Mouse (Mus musculus) embryonic facial prominence, embryonic 11.5 days (tissue): ENCODE measurements around the gene Cadm2. TPM values are rescaled to one million over a fixed set of nuclear protein-coding genes. Genes with fewer than 3 reads are reported as not detected.

ENCODE experiments used
- ATAC-seq: fragments of 200-750 bp; cut with Nextera tagmentation; replicated peaks from 2 replicates; pipeline ENCODE4 v1.8.0; 2017; ENCODE audit warnings: low read depth; ENCODE audit not compliant: insufficient number of reproducible peaks, low FRiP score, low TSS enrichment
- DNase-seq: peaks from one replicate; pipeline ENCODE4 v3.0.0-alpha.2; 2015; ENCODE audit warnings: low spot score
- H3K27ac ChIP-seq: fragments of 300-500 bp; sonication (generic); replicated peaks from 2 replicates; pipeline ENCODE4 v1.5.1; 2014; ENCODE audit warnings: mild to moderate bottlenecking, low read depth, low read length, control low read depth
- H3K27me3 ChIP-seq: fragments of 300-500 bp; sonication (generic); 2 replicates; pipeline ENCODE4 v1.6.1; 2014; ENCODE audit warnings: mild to moderate bottlenecking, low read length, moderate library complexity, mixed read lengths; ENCODE audit not compliant: control insufficient read depth, insufficient read depth
- H3K36me3 ChIP-seq: fragments of 300-500 bp; sonication (generic); replicated peaks from 2 replicates; pipeline ENCODE4 v1.6.1; 2014; ENCODE audit warnings: low read depth, mild to moderate bottlenecking, low read length, moderate library complexity, mixed read lengths; ENCODE audit not compliant: control insufficient read depth, insufficient read depth
- H3K4me1 ChIP-seq: fragments of 300-500 bp; sonication (generic); 2 replicates; pipeline ENCODE4 v1.6.1; 2014; ENCODE audit warnings: low read length, mixed read lengths; ENCODE audit not compliant: control insufficient read depth, insufficient read depth
- H3K4me2 ChIP-seq: fragments of 300-500 bp; sonication (generic); 2 replicates; pipeline ENCODE4 v1.6.1; 2014; ENCODE audit warnings: low read depth, mild to moderate bottlenecking, control low read depth, low read length, moderate library complexity
- H3K4me3 ChIP-seq: fragments of 300-500 bp; sonication (generic); 2 replicates; pipeline ENCODE4 v1.5.1; 2014; ENCODE audit warnings: low read depth, low read length, control low read depth
- H3K9ac ChIP-seq: fragments of 300-500 bp; sonication (generic); replicated peaks from 2 replicates; pipeline ENCODE4 v1.6.1; 2014; ENCODE audit warnings: mild to moderate bottlenecking, control low read depth, low read length
- H3K9me3 ChIP-seq: fragments of 300-500 bp; sonication (generic); replicated peaks from 2 replicates; pipeline ENCODE4 v1.6.1; 2016; ENCODE audit warnings: mild to moderate bottlenecking, low read length, inconsistent platforms, mixed read lengths; ENCODE audit not compliant: control insufficient read depth
- WGBS: fragments of 180-500 bp; shearing (Covaris S2); extraction: QIAGEN DNeasy Blood & Tissue Kit; methylation state at CpG from one replicate; pipeline ENCODE4 v1.1.7; 2014; 5-methylcytosine and 5-hydroxymethylcytosine counted together
- polyA plus RNA-seq: library from polyadenylated mRNA; unstranded; fragments of >200 nt; fragmentation: Nextera tagmentation; extraction: Ambion mirVana; gene quantifications from 2 replicates; pipeline ENCODE4 v1.2.1, GENCODE M21; 2014

Cadm2 gene
- polyA plus RNA-seq, 1 experiment from 2014 or later, result 0.81 TPM

DNA sequence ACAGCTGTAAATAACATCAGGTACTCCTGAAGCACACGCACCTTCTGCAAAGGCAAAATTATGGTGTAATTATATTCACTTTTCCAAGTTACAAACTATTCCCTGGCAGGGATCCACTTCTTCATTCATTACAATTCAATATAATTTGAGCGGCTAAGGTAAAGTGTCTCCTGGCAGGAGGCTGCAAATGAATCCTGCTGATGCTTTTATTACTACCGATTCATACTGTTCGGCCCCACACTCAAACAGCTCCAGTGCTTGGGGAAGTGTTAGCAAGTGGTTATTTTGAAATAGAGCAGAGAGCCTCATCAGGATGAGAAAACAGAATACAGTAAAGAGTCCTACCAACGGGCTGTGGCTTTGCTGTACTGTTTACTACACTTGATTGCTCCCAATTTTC, 589.8 kb downstream of the Cadm2 start:
- WGBS, result 86% methylated on average over 5 of the region's 5 CpGs
- no peaks in the 10 kb centered on the region for H3K27me3 ChIP-seq
- no peak overlapping the region for H3K4me3 ChIP-seq
- no peak overlapping the region for H3K9ac ChIP-seq
- no peak overlapping the region for H3K27ac ChIP-seq
- H3K36me3 ChIP-seq, result no peaks in the 10 kb centered on the region
- no peak overlapping the region for H3K4me2 ChIP-seq
- H3K9me3 ChIP-seq, result no peaks in the 10 kb centered on the region
- H3K4me1 ChIP-seq, result no peaks in the 10 kb centered on the region
- ATAC-seq (no peak), DNase-seq (no peak)

DNA sequence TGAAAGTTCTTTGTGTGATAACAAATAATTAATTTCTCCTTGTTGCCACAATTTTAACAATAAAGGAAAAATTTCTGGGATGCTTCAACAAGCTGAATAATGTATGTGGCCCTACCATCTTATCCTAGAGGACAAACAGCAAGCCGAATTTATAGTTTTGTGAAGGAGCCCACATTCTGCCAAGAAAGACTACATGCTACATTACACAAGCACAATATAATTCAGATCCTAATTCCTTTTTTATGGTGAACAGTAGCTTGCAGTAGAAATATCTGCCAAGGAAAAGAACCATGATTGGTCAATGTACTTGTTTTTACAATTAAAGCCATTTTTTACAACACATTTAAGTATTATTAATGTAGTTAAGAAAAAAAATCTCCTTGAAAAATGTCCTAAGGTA, 600.9 kb downstream of the Cadm2 start:
- no peak for DNase-seq
- 94% methylated on average over 1 of the region's 1 CpGs for WGBS
- no peak overlapping the region for H3K27ac ChIP-seq
- no peak overlapping the region for H3K9ac ChIP-seq
- no peaks in the 10 kb centered on the region for H3K36me3 ChIP-seq
- no peak overlapping the region for H3K4me2 ChIP-seq
- ATAC-seq, result no peak
- no peaks in the 10 kb centered on the region for H3K9me3 ChIP-seq
- no peaks in the 10 kb centered on the region for H3K27me3 ChIP-seq
- H3K4me3 ChIP-seq, result no peak overlapping the region
- H3K4me1 ChIP-seq, result no peaks in the 10 kb centered on the region

DNA sequence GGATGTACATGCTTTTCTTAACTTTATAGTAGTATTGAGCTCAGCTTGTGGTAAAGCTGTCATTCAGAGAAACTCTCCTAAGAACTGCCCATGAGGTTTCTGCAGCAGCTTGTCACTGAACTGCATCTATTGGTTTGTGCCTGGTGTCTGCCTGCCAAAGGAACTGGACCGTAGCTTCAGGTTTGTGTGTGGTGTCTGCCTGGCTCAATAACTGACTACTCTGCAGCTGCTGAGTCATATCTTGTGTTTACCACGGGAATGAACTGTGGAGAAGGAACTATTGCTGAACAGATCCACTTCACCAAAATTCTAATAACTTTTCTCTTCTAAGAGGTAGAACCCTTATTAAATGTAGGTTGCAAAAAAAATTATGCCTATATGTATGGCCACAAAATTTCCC, 603.0 kb downstream of the Cadm2 start:
- WGBS, result 81% methylated on average over 2 of the region's 2 CpGs
- Histone ChIP-seq H3K4me1 (no peaks in the 10 kb centered on the region), H3K27ac (no peak overlapping the region), H3K4me3 (no peak overlapping the region), H3K9me3 (no peaks in the 10 kb centered on the region), H3K36me3 (no peaks in the 10 kb centered on the region), H3K4me2 (no peak overlapping the region), H3K27me3 (no peaks in the 10 kb centered on the region), H3K9ac (no peak overlapping the region)
- DNase-seq, result no peak
- no peak for ATAC-seq

DNA sequence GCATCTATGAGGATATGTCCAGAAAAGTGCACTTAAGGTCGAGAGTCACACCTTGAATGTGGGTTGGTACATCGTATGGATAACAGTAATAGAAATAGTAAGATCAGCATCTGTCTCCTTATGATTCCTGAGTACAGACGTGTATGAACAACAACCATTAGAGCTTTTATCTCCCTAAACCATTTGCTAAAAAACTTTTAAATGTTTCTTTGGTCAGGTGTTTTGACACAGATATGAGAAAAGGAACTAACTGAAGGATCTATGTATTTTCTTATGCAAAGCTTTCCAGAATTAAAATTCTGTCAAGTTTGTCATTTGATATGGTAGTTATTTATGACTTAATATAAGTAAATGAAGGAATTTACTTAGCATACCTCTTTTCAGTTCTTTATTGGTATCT, 617.5 kb downstream of the Cadm2 start:
- Histone ChIP-seq H3K27me3 (no peaks in the 10 kb centered on the region), H3K9me3 (no peaks in the 10 kb centered on the region), H3K9ac (no peak overlapping the region), H3K36me3 (no peaks in the 10 kb centered on the region), H3K4me1 (no peaks in the 10 kb centered on the region), H3K4me3 (no peak overlapping the region), H3K27ac (no peak overlapping the region), H3K4me2 (no peak overlapping the region)
- ATAC-seq (no peak), DNase-seq (no peak)
- 87% methylated on average over 3 of the region's 3 CpGs for WGBS

DNA sequence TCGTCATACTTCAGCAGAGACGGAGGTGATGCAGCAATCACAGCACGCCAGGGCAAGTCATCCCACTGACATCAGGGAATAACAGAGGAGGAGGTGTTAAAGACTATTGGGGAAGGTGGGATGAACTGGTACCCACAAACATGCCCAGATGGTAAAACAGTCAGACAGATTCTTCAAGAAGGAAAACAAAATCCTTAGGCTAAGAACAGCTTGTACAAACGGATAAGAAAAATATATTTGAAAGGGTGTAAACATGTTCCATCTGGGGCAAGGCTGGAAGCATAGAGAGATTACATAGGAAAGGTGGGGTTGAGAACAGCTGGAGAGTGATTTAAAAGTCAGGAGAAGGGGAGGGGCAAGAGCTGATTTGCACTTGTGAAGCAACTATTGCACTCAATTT, 619.0 kb downstream of the Cadm2 start:
- Histone ChIP-seq H3K9ac (no peak overlapping the region), H3K36me3 (no peaks in the 10 kb centered on the region), H3K9me3 (no peaks in the 10 kb centered on the region), H3K4me1 (no peaks in the 10 kb centered on the region), H3K27me3 (no peaks in the 10 kb centered on the region), H3K4me3 (no peak overlapping the region), H3K4me2 (no peak overlapping the region), H3K27ac (no peak overlapping the region)
- ATAC-seq, result no peak
- 70% methylated on average over 4 of the region's 4 CpGs for WGBS
- DNase-seq, result no peak

DNA sequence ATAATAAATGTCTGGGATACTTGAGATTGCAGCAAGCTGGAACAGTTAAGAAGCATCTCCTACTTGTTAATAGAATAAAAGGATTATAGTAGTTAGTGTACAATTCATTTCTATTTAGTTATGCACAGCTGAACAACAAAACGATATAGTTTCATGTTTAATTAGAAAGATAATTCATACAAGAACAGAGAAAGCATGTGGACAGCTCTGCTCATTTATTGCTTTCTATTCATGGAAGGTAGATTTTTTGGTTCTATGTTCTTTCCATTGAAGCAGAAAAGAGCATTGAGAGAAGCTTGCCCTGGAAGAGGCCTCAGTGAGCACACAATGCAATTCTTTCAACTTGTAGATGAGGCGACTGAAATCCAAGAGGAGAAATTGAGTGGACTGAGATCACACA, 623.2 kb downstream of the Cadm2 start:
- Histone ChIP-seq H3K4me3 (no peak overlapping the region), H3K4me1 (no peaks in the 10 kb centered on the region), H3K36me3 (no peaks in the 10 kb centered on the region), H3K9me3 (no peaks in the 10 kb centered on the region), H3K27me3 (no peaks in the 10 kb centered on the region), H3K4me2 (no peak overlapping the region), H3K9ac (no peak overlapping the region), H3K27ac (no peak overlapping the region)
- WGBS, result 77% methylated on average over 2 of the region's 2 CpGs
- ATAC-seq (no peak), DNase-seq (no peak)

DNA sequence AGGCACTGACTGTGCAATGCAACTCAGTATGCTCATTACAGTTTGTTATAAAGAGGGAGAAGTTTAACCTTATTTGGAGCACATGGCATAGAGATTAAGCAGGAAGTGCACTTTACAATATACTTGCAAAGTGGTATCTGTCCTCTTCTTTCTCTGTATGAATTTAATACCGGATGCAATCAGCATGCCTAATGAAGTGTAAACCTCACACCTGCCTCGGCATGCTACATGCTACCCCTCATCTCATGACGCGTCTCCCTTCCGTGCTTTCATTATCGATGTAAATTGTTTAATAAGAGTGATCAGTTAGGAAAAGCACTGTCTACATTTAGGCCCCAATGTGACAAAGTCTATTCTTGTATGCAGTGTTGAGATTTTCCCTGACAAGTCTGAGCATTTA, 633.0 kb downstream of the Cadm2 start:
- ATAC-seq (no peak), DNase-seq (no peak)
- Histone ChIP-seq H3K4me3 (no peak overlapping the region), H3K4me1 (no peaks in the 10 kb centered on the region), H3K27ac (no peak overlapping the region), H3K27me3 (no peaks in the 10 kb centered on the region), H3K4me2 (no peak overlapping the region), H3K9me3 (no peaks in the 10 kb centered on the region), H3K36me3 (no peaks in the 10 kb centered on the region), H3K9ac (no peak overlapping the region)
- WGBS, result 84% methylated on average over 6 of the region's 6 CpGs

DNA sequence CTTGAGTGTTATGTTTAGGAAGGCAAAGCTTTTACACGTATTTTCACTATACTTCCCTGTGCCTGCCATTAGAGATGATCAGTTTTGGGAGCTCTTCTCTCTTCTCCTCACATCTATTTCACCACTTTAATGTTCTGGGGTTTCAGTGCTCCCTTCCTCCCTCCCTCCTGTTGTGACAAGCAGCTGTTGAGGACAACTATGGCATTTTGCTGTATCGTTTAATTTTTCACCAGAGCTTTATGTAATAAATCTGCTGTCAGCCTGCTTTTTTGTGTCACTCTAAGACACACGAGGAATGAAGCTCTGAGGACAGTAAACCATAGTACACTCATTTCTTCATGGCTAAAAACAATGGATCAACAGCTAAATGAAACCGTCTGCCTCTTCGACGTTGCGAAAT, 633.8 kb downstream of the Cadm2 start:
- no peak overlapping the region for H3K27ac ChIP-seq
- H3K9ac ChIP-seq, result no peak overlapping the region
- ATAC-seq (no peak), DNase-seq (no peak)
- no peak overlapping the region for H3K4me3 ChIP-seq
- WGBS, result 85% methylated on average over 7 of the region's 7 CpGs
- H3K36me3 ChIP-seq, result no peaks in the 10 kb centered on the region
- no peaks in the 10 kb centered on the region for H3K27me3 ChIP-seq
- no peaks in the 10 kb centered on the region for H3K4me1 ChIP-seq
- no peak overlapping the region for H3K4me2 ChIP-seq
- H3K9me3 ChIP-seq, result no peaks in the 10 kb centered on the region

DNA sequence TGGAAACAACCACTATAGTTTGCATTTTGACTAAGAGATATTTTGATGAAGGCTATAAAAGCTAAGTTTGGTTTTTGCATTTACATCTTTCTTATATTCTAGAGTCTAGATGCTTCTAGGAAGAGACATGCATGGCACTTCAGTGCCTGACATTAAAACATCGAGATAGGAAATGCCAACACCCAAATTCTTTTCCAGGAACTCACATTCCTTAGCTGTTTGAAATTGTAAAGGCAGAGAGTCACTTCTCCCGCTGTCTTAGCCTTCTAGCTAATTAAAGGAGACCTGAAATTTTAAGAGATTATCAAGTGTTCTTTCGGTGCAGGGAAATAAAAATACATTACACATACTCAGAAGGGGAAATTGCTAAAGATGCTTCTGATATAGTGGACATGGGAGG, 649.8 kb downstream of the Cadm2 start:
- no peaks in the 10 kb centered on the region for H3K4me1 ChIP-seq
- WGBS, result 55% methylated on average over 3 of the region's 3 CpGs
- H3K9ac ChIP-seq, result no peak overlapping the region
- H3K27ac ChIP-seq, result no peak overlapping the region
- DNase-seq (no peak), ATAC-seq (no peak)
- H3K9me3 ChIP-seq, result no peaks in the 10 kb centered on the region
- no peaks in the 10 kb centered on the region for H3K36me3 ChIP-seq
- H3K4me3 ChIP-seq, result no peak overlapping the region
- no peak overlapping the region for H3K4me2 ChIP-seq
- no peaks in the 10 kb centered on the region for H3K27me3 ChIP-seq
